Mouse (Mus musculus) MEL (cell line): Measurements from ENCODE around the gene Cxcl17.

Experiments used
- CTCF ChIP-seq, 3 experiments: IDR thresholded peaks in 2 of 3; conservative IDR thresholded peaks in 1 of 3; 2 replicates each; pipeline ENCODE4 v1.5.1; 2011 to 2012; ENCODE audit warnings: low read length in 3 of 3, low read depth in 2 of 3, mild to moderate bottlenecking in 2 of 3, improper control_type of control experiment in 1 of 3, inconsistent platforms in 1 of 3, mixed read lengths in 1 of 3, moderate library complexity in 1 of 3; ENCODE audit not compliant: control insufficient read depth in 1 of 3, insufficient read depth in 1 of 3, poor library complexity in 1 of 3, severe bottlenecking in 1 of 3
- EP300 ChIP-seq, 2 experiments: IDR thresholded peaks; 2 replicates each; pipeline ENCODE4 v1.6.1; 2011; ENCODE audit warnings: improper control_type of control experiment in 2 of 2, low read length in 2 of 2, low read depth in 1 of 2, mild to moderate bottlenecking in 1 of 2
- HCFC1 ChIP-seq: IDR thresholded peaks from 2 replicates; pipeline ENCODE4 v1.6.1; 2012; ENCODE audit warnings: low read depth, mild to moderate bottlenecking, inconsistent platforms, low read length, improper control_type of control experiment, moderate library complexity
- JUND ChIP-seq: IDR thresholded peaks from 2 replicates; pipeline ENCODE4 v1.6.1; 2011; ENCODE audit warnings: low read depth, mild to moderate bottlenecking, improper control_type of control experiment, low read length
- MAFK ChIP-seq: IDR thresholded peaks from 2 replicates; pipeline ENCODE4 v1.6.1; 2011; ENCODE audit warnings: low read depth, mild to moderate bottlenecking, low read length, improper control_type of control experiment, borderline replicate concordance
- MYC ChIP-seq: IDR thresholded peaks from 2 replicates; pipeline ENCODE4 v1.6.1; 2011; ENCODE audit warnings: low read depth, mild to moderate bottlenecking, low read length, improper control_type of control experiment, moderate library complexity
- NELFE ChIP-seq: IDR thresholded peaks from 2 replicates; pipeline ENCODE4 v1.6.1; 2011; ENCODE audit warnings: low read depth, low read length, improper control_type of control experiment
- POLR2A ChIP-seq, 2 experiments: IDR thresholded peaks; 2 replicates each; pipeline ENCODE4 v1.6.1; 2011 to 2012; ENCODE audit warnings: low read length in 2 of 2, mild to moderate bottlenecking in 2 of 2, control low read depth in 1 of 2, improper control_type of control experiment in 1 of 2, low read depth in 1 of 2, moderate library complexity in 1 of 2; ENCODE audit not compliant: control insufficient read depth in 1 of 2, insufficient read depth in 1 of 2, poor library complexity in 1 of 2
- RAD21 ChIP-seq: IDR thresholded peaks from 2 replicates; pipeline ENCODE4 v1.6.1; 2011; ENCODE audit warnings: mild to moderate bottlenecking, low read depth, low read length, improper control_type of control experiment
- UBTF ChIP-seq: IDR thresholded peaks from 2 replicates; pipeline ENCODE4 v1.6.1; 2012; ENCODE audit warnings: low read depth, mild to moderate bottlenecking, inconsistent platforms, low read length, improper control_type of control experiment, moderate library complexity, borderline replicate concordance; ENCODE audit not compliant: insufficient read depth
- ZC3H11A ChIP-seq: IDR thresholded peaks from 2 replicates; pipeline ENCODE4 v1.6.1; 2012; ENCODE audit warnings: low read depth, mild to moderate bottlenecking, inconsistent platforms, low read length, improper control_type of control experiment

DNA sequence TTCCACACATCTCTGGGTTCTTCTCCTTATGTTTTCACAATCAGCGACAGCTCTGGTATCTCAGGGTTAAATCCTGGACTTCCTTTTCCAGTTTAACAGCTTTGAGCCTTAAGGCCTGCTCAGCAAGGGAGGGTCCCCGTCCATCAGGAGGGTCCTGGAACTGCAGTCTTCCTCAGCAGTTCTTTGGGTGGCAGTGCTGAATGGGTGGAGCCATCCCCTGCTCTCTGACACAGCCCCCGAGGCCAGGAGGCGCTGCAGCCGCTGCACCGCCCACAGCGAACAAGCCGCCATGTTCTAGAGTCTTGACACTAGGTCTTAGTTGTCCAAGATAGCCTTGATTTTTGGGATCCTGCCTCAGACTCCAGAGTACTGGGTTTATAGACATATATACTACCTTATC lies 6.8 kb upstream of the Cxcl17 start:
- no peak for TF ChIP-seq MYC
- no peak for TF ChIP-seq UBTF
- no peak for TF ChIP-seq POLR2A (IDR thresholded peaks at IDR 0.05; ENCODE audit: control insufficient read depth in 1 of 2, insufficient read depth in 1 of 2, low read depth in 1 of 2, low read length in 2 of 2, poor library complexity in 1 of 2)
- no peak for TF ChIP-seq ZC3H11A
- TF ChIP-seq HCFC1 = no peak
- no peak for TF ChIP-seq CTCF (IDR thresholded peaks at IDR 0.05 in 2 of 3, conservative IDR thresholded peaks at IDR 0.05 in 1 of 3; ENCODE audit: control insufficient read depth in 1 of 3, insufficient read depth in 1 of 3, low read depth in 2 of 3, low read length in 3 of 3, poor library complexity in 1 of 3, severe bottlenecking in 1 of 3)
- no peak for TF ChIP-seq RAD21
- TF ChIP-seq MAFK = no peak
- TF ChIP-seq JUND = no peak
- no peak for TF ChIP-seq EP300 (IDR thresholded peaks at IDR 0.05; ENCODE audit: low read depth in 1 of 2, low read length in 2 of 2)
- no peak for TF ChIP-seq NELFE
